In genomic region chr6:122560427-122560826, GRCm38 (mm10) we compare ENCODE assay signal across 8 mouse cellular contexts. TPM values are rescaled to one million over a fixed set of nuclear protein-coding genes. Genes with fewer than 3 reads are reported as not detected.
DNase-seq lines count a peak whose midpoint lies in the region; ATAC-seq and TF ChIP-seq lines count a peak whose summit lies in the region.

No protein-coding gene starts in this region.

- DNase-seq in MEL-GATA-1-ER (ENCODE audit: extremely low read depth, low read depth), result peak; percentile 78
- peak; percentile 54 to 60 for DNase-seq in cerebellum, adult 18-20 months
- peak; percentile 93 for DNase-seq in forebrain, postnatal 0 days
- peak; percentile 81 for DNase-seq in heart, postnatal 4 days
- peak; percentile 55 to 74 for DNase-seq in layer of hippocampus, adult 2 months (ENCODE audit: low spot score in 2 of 2)
- peak; percentile 30 for DNase-seq in ovary, adult 18-20 months (ENCODE audit: low spot score)
- DNase-seq in thymus, adult 2 months, result peak; percentile 76

- no peak for TF ChIP-seq POLR2A in thymus, adult 2 months (IDR thresholded peaks at IDR 0.05; ENCODE audit: control insufficient read depth, extremely low read depth, insufficient read depth, low read length, poor library complexity)

- no peak overlapping the region for H3K9ac ChIP-seq in forebrain, postnatal 0 days
- no peak overlapping the region for H3K9ac ChIP-seq in lung, embryonic 15.5 days

- H3K27ac ChIP-seq in forebrain, postnatal 0 days (ENCODE audit: low read depth, low read length), result no peak overlapping the region
- no peak overlapping the region for H3K27ac ChIP-seq in layer of hippocampus, adult 2 months
- no peak overlapping the region for H3K27ac ChIP-seq in lung, embryonic 15.5 days
- H3K27ac ChIP-seq in thymus, adult 2 months (ENCODE audit: control insufficient read depth, insufficient read depth, low read length), result no peak overlapping the region

- TF ChIP-seq CTCF in forebrain, postnatal 0 days (IDR thresholded peaks at IDR 0.05; ENCODE audit: low read depth), result peak; percentile 94
- TF ChIP-seq CTCF in layer of hippocampus, adult 2 months (conservative IDR thresholded peaks at IDR 0.05), result peak; percentile 82
- peak; percentile 53; the same call in 1 of the 2 replicates for TF ChIP-seq CTCF in thymus, adult 2 months (IDR thresholded peaks at IDR 0.05; ENCODE audit: borderline replicate concordance, control insufficient read depth, extremely low read depth, insufficient read depth, low read length, poor library complexity)

- no peaks in the 10 kb centered on the region for H3K36me3 ChIP-seq in forebrain, postnatal 0 days (ENCODE audit: insufficient read depth)
- H3K36me3 ChIP-seq in lung, embryonic 15.5 days, result no peaks in the 10 kb centered on the region
- no peaks in the 10 kb centered on the region for H3K36me3 ChIP-seq in thymus, adult 2 months (ENCODE audit: control insufficient read depth, insufficient read depth, low read length)

- ATAC-seq in forebrain, postnatal 0 days, result peak; percentile 50; the same call in 1 of the 2 replicates
- no peak; the same call in 1 of the 2 replicates for ATAC-seq in lung, embryonic 15.5 days (ENCODE audit: borderline replicate concordance, extremely low read depth, low FRiP score, low TSS enrichment)

- no peak overlapping the region for H3K4me3 ChIP-seq in forebrain, postnatal 0 days (ENCODE audit: low read depth, low read length)
- H3K4me3 ChIP-seq in layer of hippocampus, adult 2 months, result no peak overlapping the region
- peak overlapping the region; percentile 10; the same call in 1 of the 2 replicates for H3K4me3 ChIP-seq in lung, embryonic 15.5 days
- H3K4me3 ChIP-seq in thymus, adult 2 months (ENCODE audit: control insufficient read depth, insufficient read depth, low read length), result no peak overlapping the region

- no peaks in the 10 kb centered on the region for H3K27me3 ChIP-seq in forebrain, postnatal 0 days (ENCODE audit: insufficient read depth, low read length)
- peaks cover 8% of the 10 kb centered on the region; the same call in 1 of the 2 replicates for H3K27me3 ChIP-seq in lung, embryonic 15.5 days
- H3K27me3 ChIP-seq in thymus, adult 2 months (ENCODE audit: control insufficient read depth, insufficient read depth, low read length), result no peaks in the 10 kb centered on the region

- 8% methylated on average over 17 of the region's 17 CpGs for WGBS in forebrain, postnatal 0 days
- WGBS in lung, embryonic 15.5 days, result 17% methylated on average over 17 of the region's 17 CpGs
- WGBS in thymus, adult 2 months, result 8% methylated on average over 17 of the region's 17 CpGs

- no peaks in the 10 kb centered on the region for H3K9me3 ChIP-seq in forebrain, postnatal 0 days (ENCODE audit: low read length)
- H3K9me3 ChIP-seq in lung, embryonic 15.5 days, result no peaks in the 10 kb centered on the region

- peaks cover 4% of the 10 kb centered on the region; the same call in 1 of the 2 replicates for H3K4me1 ChIP-seq in forebrain, postnatal 0 days (ENCODE audit: insufficient read depth)
- 0 out of 2 replicates have a peak, but pooled peaks cover 3% of the 10 kb centered on the region for H3K4me1 ChIP-seq in lung, embryonic 15.5 days
- no peaks in the 10 kb centered on the region for H3K4me1 ChIP-seq in thymus, adult 2 months (replicated peaks; ENCODE audit: control insufficient read depth, insufficient read depth, low read length)

- peak overlapping the region; percentile 38 for H3K4me2 ChIP-seq in forebrain, postnatal 0 days (ENCODE audit: low read depth)
- peak overlapping the region; percentile 43 for H3K4me2 ChIP-seq in lung, embryonic 15.5 days

RNA-seq across cellular contexts. Expression of gene Aicda, which starts 6.8 kb away (rescaled TPM):
- 0.31 and 3.1 TPM in 2 replicates for total RNA-seq in forebrain, postnatal 0 days (2014; rRNA removed)
- polyA plus RNA-seq in forebrain, postnatal 0 days (2015; fragmentation: Nextera tagmentation; extraction: Ambion mirVana), result 0.29 and 1.3 TPM in 2 replicates
- total RNA-seq in heart, postnatal 4 days (2021), result not detected
- not detected for total RNA-seq in layer of hippocampus, adult 2 months (2021)
- polyA plus RNA-seq in lung, embryonic 15.5 days (2015; fragmentation: Nextera tagmentation; extraction: Ambion mirVana), result not detected in 2 replicates
- 0.28 and 0.42 TPM in 2 replicates for polyA plus RNA-seq in thymus, adult 2 months (2012; rRNA removed)

RNA-seq across cellular contexts. Expression of gene Apobec1, which starts 41.8 kb away (rescaled TPM):
- 1.2 and 2.0 TPM in 2 replicates for total RNA-seq in forebrain, postnatal 0 days (2014; rRNA removed)
- 2.3 and 2.4 TPM in 2 replicates for polyA plus RNA-seq in forebrain, postnatal 0 days (2015; fragmentation: Nextera tagmentation; extraction: Ambion mirVana)
- total RNA-seq in heart, postnatal 4 days (2021), result 1 to 10 TPM; 4.0 to 7.4 TPM
- 1 to 10 TPM; 1.5 to 2.3 TPM for total RNA-seq in layer of hippocampus, adult 2 months (2021)
- 6.3 and 6.5 TPM in 2 replicates for polyA plus RNA-seq in lung, embryonic 15.5 days (2015; fragmentation: Nextera tagmentation; extraction: Ambion mirVana)
- polyA plus RNA-seq in thymus, adult 2 months (2012; rRNA removed), result 34.9 and 48.1 TPM in 2 replicates

RNA-seq across cellular contexts. Expression of gene Gdf3, which starts 49.5 kb away (rescaled TPM):
- total RNA-seq in forebrain, postnatal 0 days (2014; rRNA removed), result not detected in 2 replicates
- not detected in 2 replicates for polyA plus RNA-seq in forebrain, postnatal 0 days (2015; fragmentation: Nextera tagmentation; extraction: Ambion mirVana)
- not detected for total RNA-seq in heart, postnatal 4 days (2021)
- not detected for total RNA-seq in layer of hippocampus, adult 2 months (2021)
- polyA plus RNA-seq in lung, embryonic 15.5 days (2015; fragmentation: Nextera tagmentation; extraction: Ambion mirVana), result not detected in 2 replicates
- 0.43 and 0.53 TPM in 2 replicates for polyA plus RNA-seq in thymus, adult 2 months (2012; rRNA removed)

RNA-seq across cellular contexts. Expression of gene Mfap5, which starts 54.8 kb away (rescaled TPM):
- 3.5 and 3.6 TPM in 2 replicates for total RNA-seq in forebrain, postnatal 0 days (2014; rRNA removed)
- 3.8 and 5.5 TPM in 2 replicates for polyA plus RNA-seq in forebrain, postnatal 0 days (2015; fragmentation: Nextera tagmentation; extraction: Ambion mirVana)
- total RNA-seq in heart, postnatal 4 days (2021), result 10 to 100 TPM; 54.8 to 64.5 TPM
- total RNA-seq in layer of hippocampus, adult 2 months (2021), result not detected
- polyA plus RNA-seq in lung, embryonic 15.5 days (2015; fragmentation: Nextera tagmentation; extraction: Ambion mirVana), result 17.5 and 19.2 TPM in 2 replicates
- 17.5 and 26.2 TPM in 2 replicates for polyA plus RNA-seq in thymus, adult 2 months (2012; rRNA removed)

Comparison
In these comparisons a context has a peak if more than half of its experiments do, and no peak if none do; other contexts are left out.
1. DNase-seq: peak in every context shown above with its lines; median percentile 93 in forebrain, postnatal 0 days; 81 in heart, postnatal 4 days; 78 in MEL-GATA-1-ER; 76 in thymus, adult 2 months; 64 in layer of hippocampus, adult 2 months; 57 in cerebellum, adult 18-20 months; 30 in ovary, adult 18-20 months.